Mouse (Mus musculus) retina, postnatal 1 day (tissue): ENCODE measurements at regions not wholly inside any gene's neighbourhood (a gene's known extent, or its start where the extent isn't known, plus 50 kb on each side); places are given as distances from the start of the nearest gene placed in this dataset.
A peak's percentile ranks its signal among the peaks of the same experiment; 100 is the strongest.

Source experiments
- DNase-seq: peaks from one replicate; pipeline ENCODE4 v3.0.0-alpha.2; 2012

- no peak for DNase-seq
These were observed 54.0 kb upstream of the Jade2 start for GRCm38 (mm10) chr11:51911481-51911880.

- no peak for DNase-seq
These were observed 51.8 kb upstream of the Cdkn2aipnl start for GRCm38 (mm10) chr11:51915656-51916032.

GRCm38 (mm10) chr11:51916033-51916929 lies 51.2 kb upstream of the Cdkn2aipnl start:
- DNase-seq, result peak; percentile 72
